Mouse (Mus musculus) lung, postnatal 0 days (tissue): ENCODE measurements around the gene Ccdc113.

ENCODE experiments used
- CTCF ChIP-seq: IDR thresholded peaks from 2 replicates; pipeline ENCODE4 v1.5.1; 2016; ENCODE audit warnings: antibody characterized with exemption, mild to moderate bottlenecking
- EP300 ChIP-seq: IDR thresholded peaks from 2 replicates; pipeline ENCODE4 v1.6.1; 2016; ENCODE audit warnings: antibody characterized with exemption, mild to moderate bottlenecking, control low read depth

DNA sequence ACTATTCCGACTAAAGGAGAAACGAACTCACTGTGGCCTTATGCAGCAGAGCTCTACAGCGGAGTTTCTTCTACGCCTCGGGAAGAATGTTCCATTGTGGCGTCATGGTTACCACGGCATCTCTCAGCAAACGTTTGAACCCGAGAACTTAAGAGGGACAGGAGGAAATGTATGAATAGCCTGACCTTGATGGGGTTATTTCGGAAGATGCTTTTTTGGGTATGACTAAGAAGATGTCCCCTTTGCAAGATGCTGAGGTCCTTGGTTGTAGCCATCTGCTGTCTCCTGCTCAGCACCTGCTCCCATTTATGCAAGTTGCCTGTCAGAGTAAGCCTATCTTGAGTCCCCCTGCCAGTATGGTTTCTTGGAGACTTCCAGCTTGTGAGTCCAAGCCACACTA is 42.4 kb downstream of the Ccdc113 start, which contains the start of gene Prss54:
- TF ChIP-seq CTCF (no peak), EP300 (no peak)
